Mouse (Mus musculus) brain, embryonic 14.5 days (tissue): ENCODE results near the gene Fah.

Experiments
- CTCF ChIP-seq: fragments of 200-500 bp; IDR thresholded peaks from 2 replicates; pipeline ENCODE4 v1.5.1; 2012; ENCODE audit warnings: inconsistent platforms, mild to moderate bottlenecking, moderate library complexity, borderline replicate concordance; ENCODE audit not compliant: insufficient read depth, insufficient read length; ENCODE audit errors: extremely low read depth
- POLR2A ChIP-seq: fragments of 200-500 bp; IDR thresholded peaks from 2 replicates; pipeline ENCODE4 v1.6.1; 2012; ENCODE audit warnings: mild to moderate bottlenecking, inconsistent platforms, borderline replicate concordance; ENCODE audit not compliant: poor library complexity, insufficient read depth, insufficient read length, severe bottlenecking; ENCODE audit errors: extremely low read depth

- TF ChIP-seq CTCF (no peak), POLR2A (no peak)
Observed at GRCm38 (mm10) chr7:84546667-84547066, 59.9 kb downstream of the Fah start.
